Mouse (Mus musculus) megakaryocyte-erythroid progenitor cell, adult 5-6 weeks (primary cell): ENCODE results near the gene Nup214. TPM values are rescaled to one million over a fixed set of nuclear protein-coding genes. Genes with fewer than 3 reads are reported as not detected.
"Not testable (repeated sequence)": the region's sequence is repeated elsewhere in the genome, so short reads cannot be mapped to it uniquely, and the experiment has no call there.

Experiments
- ATAC-seq: replicated peaks from 2 replicates; pipeline ENCODE4 v1.8.0; 2016; ENCODE audit warnings: mild to moderate bottlenecking, inconsistent platforms; ENCODE audit not compliant: severe bottlenecking, poor library complexity, low FRiP score, low TSS enrichment
- total RNA-seq, 2 experiments: library from RNA; stranded (forward) in 1 of 2; stranded (reverse) in 1 of 2; fragments of 200-1000, 215-1000 nt in 1 of 2; fragments of >200 nt in 1 of 2; fragmentation: Nextera tagmentation in 1 of 2; gene quantifications; 2 replicates each; pipeline ENCODE4 v1.2.3; 2014 to 2017

The Nup214 gene
- total RNA-seq, 2 experiments from 2014 or later: 73.2 to 125 TPM

GRCm38 (mm10) chr2:32037279-32037858, 63.1 kb downstream of the Nup214 start:
- no peak for ATAC-seq

DNA sequence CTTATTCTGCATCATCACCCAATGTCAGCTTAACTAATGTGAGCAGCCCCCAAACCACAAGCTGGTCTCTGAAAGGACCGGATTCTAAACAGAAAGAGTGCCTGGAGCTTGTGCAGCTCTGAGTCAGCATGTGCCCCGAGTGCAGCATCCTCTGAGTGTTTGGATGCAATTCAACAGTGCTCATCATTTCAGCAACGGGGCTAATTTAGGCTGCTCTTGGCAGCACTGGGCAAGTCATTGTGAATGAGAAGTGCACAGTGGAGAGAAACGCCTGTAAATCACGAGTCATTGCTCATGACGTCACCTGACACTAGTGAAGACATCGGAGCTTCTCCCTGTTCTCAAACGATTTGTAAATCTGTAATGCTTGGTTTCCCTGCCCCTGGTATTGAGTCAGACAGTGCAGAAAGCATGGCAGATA, 64.4 kb downstream of the Nup214 start:
- ATAC-seq: no peak

DNA sequence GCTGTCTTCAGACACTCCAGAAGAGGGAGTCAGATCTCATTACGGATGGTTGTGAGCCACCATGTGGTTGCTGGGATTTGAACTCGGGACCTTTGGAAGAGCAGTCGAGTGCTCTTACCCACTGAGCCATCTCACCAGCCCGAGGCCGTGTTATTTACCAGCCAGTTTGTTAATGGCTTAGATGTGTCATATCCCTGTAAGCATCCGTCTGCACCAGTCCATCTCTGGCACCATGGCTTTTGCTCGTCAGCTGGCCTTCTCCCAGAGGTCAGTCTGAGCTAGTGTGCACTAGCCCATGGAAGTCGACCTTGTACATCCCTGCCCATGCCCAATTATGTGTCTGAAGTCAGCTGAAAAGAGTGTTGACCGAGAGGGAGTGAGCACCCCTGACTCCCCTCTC, 66.4 kb downstream of the Nup214 start:
- not testable (repeated sequence) for ATAC-seq

GRCm38 (mm10) chr2:32041087-32041486, 66.9 kb downstream of the Nup214 start:
- ATAC-seq: no peak

DNA sequence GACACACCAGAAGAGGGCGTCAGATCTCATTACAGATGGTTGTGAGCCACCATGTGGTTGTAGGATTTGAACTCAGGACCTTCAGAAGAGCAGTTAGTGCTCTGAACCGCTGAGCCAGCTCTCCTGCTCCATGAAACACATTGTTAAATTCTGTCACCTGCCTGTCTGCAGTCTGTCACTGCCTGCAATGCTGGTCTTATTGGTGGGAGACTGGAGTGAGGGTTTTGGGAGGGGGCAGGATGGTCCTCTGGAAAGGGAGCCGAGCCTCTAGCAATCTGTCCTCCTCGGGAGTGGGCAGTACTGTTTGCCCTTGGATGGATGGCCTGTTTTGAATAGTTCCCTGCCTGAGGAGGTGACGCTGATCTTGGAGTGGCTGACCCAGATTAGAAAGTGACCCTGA, 69.6 kb downstream of the Nup214 start:
- ATAC-seq: no peak

DNA sequence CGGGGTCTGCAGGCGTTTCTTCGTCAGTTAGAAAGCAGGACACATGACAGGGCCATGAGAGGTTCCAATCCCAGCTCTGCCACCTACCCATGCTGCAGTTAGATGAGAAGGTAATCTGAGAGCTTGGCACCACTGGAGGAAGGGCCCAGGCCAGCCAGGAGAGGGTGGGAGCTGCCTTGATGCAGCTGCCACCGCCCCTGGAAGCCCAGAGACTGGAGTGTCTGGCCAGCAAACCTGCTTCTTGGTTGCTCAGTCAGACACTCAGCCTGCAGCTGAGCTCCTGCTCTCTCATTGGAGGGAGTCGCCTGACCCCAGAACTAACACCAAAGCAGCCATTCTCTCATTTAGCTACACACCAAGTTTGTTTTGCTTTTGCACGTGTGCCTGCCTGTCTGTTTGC, 71.1 kb downstream of the Nup214 start:
- ATAC-seq: no peak

GRCm38 (mm10) chr2:32046009-32046408, 71.8 kb downstream of the Nup214 start:
- no peak for ATAC-seq

- ATAC-seq: no peak
Measured at GRCm38 (mm10) chr2:32047323-32047722, 73.1 kb downstream of the Nup214 start.

GRCm38 (mm10) chr2:32051791-32052190, 77.6 kb downstream of the Nup214 start:
- ATAC-seq: no peak

DNA sequence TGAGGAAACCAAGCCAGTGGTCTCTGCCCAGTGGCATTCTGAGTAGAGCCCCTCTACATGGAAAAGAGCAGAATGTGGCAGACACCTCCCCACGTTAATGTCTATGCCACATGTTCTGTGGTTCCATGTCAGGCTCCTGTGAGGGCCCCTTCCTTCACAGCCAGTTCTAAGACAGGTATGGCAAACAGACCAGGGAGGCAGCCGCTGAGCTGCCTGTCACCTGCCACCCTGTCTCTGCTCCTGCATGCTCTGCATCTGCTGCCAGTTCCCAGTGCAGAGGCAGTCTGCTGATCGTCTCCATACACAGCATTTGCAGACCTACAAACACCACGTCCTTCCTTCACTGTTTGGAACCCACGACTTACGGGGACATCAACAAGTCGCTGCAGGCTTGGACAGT, 78.2 kb downstream of the Nup214 start:
- ATAC-seq: no peak

- ATAC-seq: no peak
Measured at GRCm38 (mm10) chr2:32055357-32055965, 81.2 kb downstream of the Nup214 start.

GRCm38 (mm10) chr2:32056524-32056923, 82.3 kb downstream of the Nup214 start:
- no peak for ATAC-seq

- ATAC-seq: peak; percentile 22; the same call in 1 of the 2 replicates
Measured at GRCm38 (mm10) chr2:32057360-32057759, 83.1 kb downstream of the Nup214 start.

DNA sequence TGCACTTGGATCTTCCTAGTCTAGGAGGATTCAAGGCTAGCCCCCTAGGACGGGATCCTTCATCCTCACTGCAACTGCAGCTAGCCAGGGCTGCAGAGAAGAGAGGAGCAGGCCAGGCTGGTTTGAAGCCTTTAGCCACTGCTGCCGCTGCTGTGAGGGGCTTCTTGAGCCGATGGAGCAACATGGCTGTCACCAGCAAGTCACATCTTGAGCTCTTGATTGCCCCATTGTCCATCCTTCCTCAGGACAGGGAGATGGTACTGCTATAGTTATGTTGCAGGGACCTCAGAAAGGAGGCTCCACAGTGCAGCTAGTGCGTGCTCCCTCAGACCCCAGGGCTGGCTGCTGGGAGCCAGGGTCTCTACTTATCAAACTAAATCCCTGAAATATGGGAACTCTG, 83.6 kb downstream of the Nup214 start:
- ATAC-seq: no peak

DNA sequence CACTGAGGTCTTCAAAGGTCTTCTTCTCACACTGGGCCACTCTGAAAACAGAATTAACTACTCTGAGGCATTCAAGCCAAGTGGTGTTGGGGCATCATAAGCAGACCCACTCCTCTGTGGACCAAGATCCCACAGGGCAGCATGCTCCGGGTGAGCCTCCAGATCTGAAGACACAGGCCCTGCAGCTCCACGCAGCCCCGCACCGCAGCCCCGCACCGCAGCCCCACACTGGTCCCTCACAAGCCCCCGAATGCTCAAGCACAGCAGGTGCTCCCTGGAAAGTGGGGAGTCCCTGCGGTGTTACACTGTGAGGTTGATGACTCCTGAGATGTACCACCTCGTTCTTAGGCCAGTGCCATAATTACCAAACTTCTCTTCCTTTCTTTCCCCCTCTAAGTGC, 84.0 kb downstream of the Nup214 start:
- no peak for ATAC-seq

GRCm38 (mm10) chr2:32058716-32059115, 84.5 kb downstream of the Nup214 start:
- no peak for ATAC-seq

DNA sequence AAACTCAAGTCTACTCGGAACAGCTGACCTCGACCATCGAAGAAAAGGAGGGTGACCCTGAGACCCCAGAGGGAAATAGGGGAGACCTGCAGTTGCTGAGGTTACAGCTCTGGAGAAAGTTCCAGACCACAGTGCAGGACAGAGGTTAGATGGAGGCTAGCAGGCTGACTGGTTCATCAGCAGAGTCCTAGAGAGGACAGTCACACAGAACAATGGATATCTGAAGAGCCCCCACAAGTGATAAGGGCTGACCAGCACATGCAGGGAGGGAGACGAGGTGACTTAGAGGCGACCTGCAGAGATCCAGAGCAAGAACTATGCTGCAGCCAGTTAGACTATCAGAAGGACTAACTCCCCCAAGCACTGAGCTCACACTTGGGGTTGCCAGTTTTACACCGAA, 85.4 kb downstream of the Nup214 start:
- ATAC-seq: no peak

GRCm38 (mm10) chr2:32060228-32060805, 86.1 kb downstream of the Nup214 start:
- ATAC-seq: no peak

DNA sequence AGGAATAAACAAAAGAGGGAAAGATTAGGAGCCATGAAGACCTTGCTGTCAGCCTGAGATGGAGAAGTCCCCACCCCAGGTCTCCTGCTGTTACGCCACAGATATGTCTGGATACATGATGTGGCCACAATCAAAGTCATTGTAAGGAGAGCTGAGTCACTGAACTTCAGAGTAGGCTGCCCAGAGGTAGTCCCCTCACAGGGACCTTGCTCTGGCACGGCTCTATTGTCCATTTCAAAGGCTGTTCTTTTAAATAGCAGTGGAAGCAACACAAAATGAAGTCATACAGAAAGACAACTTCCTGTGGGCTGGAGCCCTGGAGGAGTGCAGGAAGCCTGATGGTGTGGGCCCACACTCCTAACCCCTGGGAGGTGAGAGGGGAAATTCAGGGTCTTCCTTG, 87.0 kb downstream of the Nup214 start:
- ATAC-seq: 0 out of 2 replicates have a peak, but pooled peaks have one; percentile 26

DNA sequence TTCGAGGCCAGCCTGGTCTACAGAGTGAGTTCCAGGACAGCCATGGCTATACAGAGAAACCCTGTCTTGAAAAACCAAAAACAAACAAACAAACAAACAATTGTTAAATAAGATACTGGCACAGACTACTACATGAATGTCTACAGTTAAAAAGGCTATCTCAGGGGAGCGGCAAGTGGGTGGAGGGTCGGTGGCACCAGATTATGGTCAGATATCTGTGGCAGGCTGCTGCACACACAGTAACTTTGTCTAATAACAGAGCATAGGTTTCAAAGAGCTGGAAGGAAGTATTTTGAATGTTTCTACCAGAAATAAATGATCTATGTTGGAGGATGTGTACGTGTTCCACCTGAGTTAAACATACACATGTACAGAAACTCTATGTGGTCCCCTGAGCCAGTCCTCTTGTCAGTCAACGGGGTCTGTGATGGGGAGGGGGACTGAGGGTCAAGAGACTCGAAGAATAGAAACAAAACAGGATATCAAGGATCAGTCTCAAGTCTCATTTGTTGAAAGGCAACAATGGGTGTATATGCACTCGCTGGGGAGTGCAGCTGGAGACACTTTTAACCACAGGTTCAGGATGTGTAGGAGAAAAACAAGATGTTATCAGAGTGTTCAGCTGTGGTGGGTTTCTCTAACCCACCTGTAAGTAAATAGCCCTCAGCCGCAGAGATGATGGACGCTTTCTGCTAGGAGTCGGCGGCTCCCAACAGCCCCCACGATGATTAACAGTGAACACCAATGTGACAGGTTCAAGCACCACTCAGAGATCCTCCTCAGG, 87.7 kb downstream of the Nup214 start:
- peak; percentile 63 for ATAC-seq
